Mouse (Mus musculus) central nervous system, embryonic 14 days (tissue): ENCODE results near the gene Dhx36. TPM values are rescaled to one million over a fixed set of nuclear protein-coding genes. Genes with fewer than 3 reads are reported as not detected.

Source experiments
- polyA plus RNA-seq: library from polyadenylated mRNA; depleted of rRNA; stranded (reverse); fragments of >200 nt; gene quantifications from 2 replicates; pipeline ENCODE4 v1.2.3, GENCODE M21; 2012; rRNA removed

Gene Dhx36
- 53.5 and 61.1 TPM in 2 replicates for polyA plus RNA-seq

DNA sequence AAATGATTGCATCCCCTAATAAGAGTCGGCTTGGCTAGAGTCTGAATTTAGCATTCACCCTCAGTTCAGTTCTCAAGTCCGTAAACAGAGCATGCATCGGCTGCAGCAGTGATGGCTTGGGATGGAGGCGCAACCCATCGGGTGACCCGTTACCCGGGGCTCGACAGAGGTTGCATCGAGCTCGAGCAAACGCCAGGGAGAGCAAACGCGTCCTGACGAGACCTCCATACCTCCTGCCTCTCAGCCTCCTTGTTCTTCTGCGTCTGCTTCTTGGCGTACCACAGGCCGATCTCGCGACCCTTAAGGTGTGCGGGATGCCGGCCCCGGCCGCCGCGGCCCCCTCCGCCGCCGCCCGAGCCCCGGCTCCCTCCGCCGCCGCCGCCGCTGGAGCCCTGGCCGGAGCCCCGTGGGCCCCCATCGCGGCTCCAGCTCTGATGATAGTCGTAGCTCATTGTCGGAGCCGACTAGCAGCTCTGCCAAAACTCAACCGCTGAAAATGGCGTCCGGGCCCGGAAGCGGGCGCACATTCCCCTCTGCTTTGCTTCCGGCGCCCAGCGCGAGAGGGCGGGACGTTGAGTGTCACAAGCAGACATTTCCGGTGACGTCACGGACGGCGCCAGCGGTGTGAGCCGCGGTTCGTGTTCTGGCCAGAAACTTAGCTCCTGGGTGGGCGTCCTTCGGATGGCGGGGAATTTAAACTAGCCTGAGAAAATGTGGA is at the start of gene Dhx36:
Gene Dhx36, minus strand, starts transcription at position 517 of the 718 bp plus-strand sequence.

Other genes starting within 250 kb of the Dhx36 start
- gene Arhgef26, start 168.7 kb downstream of the Dhx36 start, polyA plus RNA-seq = 7.9 and 9.3 TPM in 2 replicates
- gene Gpr149, start 98.1 kb upstream of the Dhx36 start, polyA plus RNA-seq = 1.5 and 1.9 TPM in 2 replicates